Mouse (Mus musculus): Measurements from ENCODE around the gene Maea. TPM values are rescaled to one million over a fixed set of nuclear protein-coding genes. Genes with fewer than 3 reads are reported as not detected.
A peak's percentile ranks its signal among the peaks of the same experiment; 100 is the strongest.
"Not testable (repeated sequence)": the region's sequence is repeated elsewhere in the genome, so short reads cannot be mapped to it uniquely, and the experiment has no call there.

The Maea gene
- polyA plus RNA-seq, 1 experiment, result 114 TPM

GRCm38 (mm10) chr5:33335977-33336360, 660 bp downstream of the Maea start:
- TF ChIP-seq POLR2A (IDR thresholded peaks at IDR 0.05; ENCODE audit: insufficient read length, low read depth) (peak; percentile 33), POLR2AphosphoS2 (IDR thresholded peaks at IDR 0.05; ENCODE audit: insufficient read length, low read depth) (no peak)
- Histone ChIP-seq H3K27me3 (ENCODE audit: control insufficient read depth, insufficient read depth, insufficient read length) (no peaks in the 10 kb centered on the region), H3K4me2 (ENCODE audit: low read depth) (peak overlapping the region; percentile 79), H3K36me3 (ENCODE audit: control insufficient read depth, insufficient read depth) (peaks cover 4% of the 10 kb centered on the region), H3K4me3 (peak overlapping the region; percentile 72), H3K79me2 (ENCODE audit: control insufficient read depth, insufficient read depth) (peaks cover 53% of the 10 kb centered on the region), H3ac (ENCODE audit: control insufficient read depth, insufficient read length) (peak overlapping the region; percentile 97)

GRCm38 (mm10) chr5:33337206-33337605, 1.9 kb downstream of the Maea start:
- Histone ChIP-seq H3K27me3 (ENCODE audit: control insufficient read depth, insufficient read depth, insufficient read length) (no peaks in the 10 kb centered on the region), H3K36me3 (ENCODE audit: control insufficient read depth, insufficient read depth) (peaks cover 4% of the 10 kb centered on the region), H3ac (ENCODE audit: control insufficient read depth, insufficient read length) (peak overlapping the region; percentile 97), H3K4me3 (peak overlapping the region; percentile 72), H3K79me2 (ENCODE audit: control insufficient read depth, insufficient read depth) (peaks cover 65% of the 10 kb centered on the region), H3K4me2 (ENCODE audit: low read depth) (peak overlapping the region; percentile 79)
- TF ChIP-seq SRF (IDR thresholded peaks at IDR 0.05; ENCODE audit: control insufficient read depth, insufficient read length, low read depth), result no peak
- no peak for TF ChIP-seq USF1 (IDR thresholded peaks at IDR 0.05; ENCODE audit: low read depth)
- no peak for TF ChIP-seq CEBPB (IDR thresholded peaks at IDR 0.05; ENCODE audit: insufficient read depth, poor library complexity, severe bottlenecking)
- no peak for TF ChIP-seq REST (IDR thresholded peaks at IDR 0.05; ENCODE audit: insufficient read depth, insufficient read length)
- TF ChIP-seq E2F4 (IDR thresholded peaks at IDR 0.05; ENCODE audit: insufficient read depth), result no peak
- no peak for TF ChIP-seq MYOG (IDR thresholded peaks at IDR 0.05; ENCODE audit: control insufficient read depth in 1 of 3, insufficient read depth in 1 of 3, insufficient read length in 2 of 3, low read depth in 2 of 3)

DNA sequence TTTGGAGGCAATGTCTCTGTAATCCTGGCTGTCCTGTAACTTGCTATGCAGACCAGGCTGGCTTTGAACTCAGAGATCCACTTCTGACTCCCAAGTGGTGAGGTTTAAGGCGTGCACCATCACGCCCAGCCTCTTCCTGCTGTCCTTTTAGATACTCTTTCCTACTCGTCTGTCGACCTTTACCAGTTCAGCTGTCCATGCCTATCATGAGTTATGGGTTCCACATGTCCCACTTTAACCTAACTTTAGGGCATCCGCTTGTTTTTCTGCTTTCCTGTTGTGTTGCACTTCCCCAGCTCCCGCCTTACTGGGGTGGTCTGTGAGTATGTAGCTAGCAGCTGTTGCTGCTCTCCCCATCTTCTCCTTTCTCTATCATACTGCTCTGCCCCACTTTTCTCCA, 5.9 kb downstream of the Maea start:
- Histone ChIP-seq H3K4me3 (no peak overlapping the region), H3K79me2 (ENCODE audit: control insufficient read depth, insufficient read depth) (peaks cover 100% of the 10 kb centered on the region), H3K27me3 (ENCODE audit: control insufficient read depth, insufficient read depth, insufficient read length) (no peaks in the 10 kb centered on the region), H3K4me2 (ENCODE audit: low read depth) (no peak overlapping the region), H3ac (ENCODE audit: control insufficient read depth, insufficient read length) (no peak overlapping the region), H3K36me3 (ENCODE audit: control insufficient read depth, insufficient read depth) (peaks cover 8% of the 10 kb centered on the region)
- TF ChIP-seq POLR2AphosphoS2 (IDR thresholded peaks at IDR 0.05; ENCODE audit: insufficient read length, low read depth) (no peak), POLR2A (IDR thresholded peaks at IDR 0.05; ENCODE audit: insufficient read length, low read depth) (no peak), SRF (IDR thresholded peaks at IDR 0.05; ENCODE audit: control insufficient read depth, insufficient read length, low read depth) (no peak), MYOD1 (IDR thresholded peaks at IDR 0.05; ENCODE audit: control insufficient read depth in 1 of 3, insufficient read length in 2 of 3, low read depth in 2 of 3) (peak in 2 of 3 experiments; percentile 49 to 57)

DNA sequence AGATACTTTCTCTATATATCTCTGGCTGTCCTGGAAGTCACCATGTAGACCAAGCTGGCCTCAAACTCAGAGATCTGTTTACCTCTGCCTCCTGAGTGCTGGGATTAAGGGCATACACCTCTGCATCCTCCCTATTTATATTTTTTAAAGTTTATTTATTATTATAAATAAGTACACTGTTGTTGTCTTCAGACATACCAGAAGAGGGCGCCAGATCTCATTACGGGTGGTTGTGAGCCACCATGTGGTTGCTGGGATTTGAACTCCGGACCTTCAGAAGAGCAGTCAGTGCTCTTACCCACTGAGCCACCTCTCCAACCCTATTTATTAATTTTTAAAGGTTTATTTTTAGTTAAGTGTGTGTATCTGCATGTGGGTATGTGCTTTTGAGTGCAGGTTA, 6.9 kb downstream of the Maea start:
- not testable (repeated sequence) for H3ac ChIP-seq (ENCODE audit: control insufficient read depth, insufficient read length); H3K27me3 ChIP-seq (ENCODE audit: control insufficient read depth, insufficient read depth, insufficient read length); H3K4me2 ChIP-seq (ENCODE audit: low read depth); H3K4me3 ChIP-seq; H3K36me3 ChIP-seq (ENCODE audit: control insufficient read depth, insufficient read depth)
- H3K79me2 ChIP-seq (ENCODE audit: control insufficient read depth, insufficient read depth), result peaks cover 100% of the 10 kb centered on the region

DNA sequence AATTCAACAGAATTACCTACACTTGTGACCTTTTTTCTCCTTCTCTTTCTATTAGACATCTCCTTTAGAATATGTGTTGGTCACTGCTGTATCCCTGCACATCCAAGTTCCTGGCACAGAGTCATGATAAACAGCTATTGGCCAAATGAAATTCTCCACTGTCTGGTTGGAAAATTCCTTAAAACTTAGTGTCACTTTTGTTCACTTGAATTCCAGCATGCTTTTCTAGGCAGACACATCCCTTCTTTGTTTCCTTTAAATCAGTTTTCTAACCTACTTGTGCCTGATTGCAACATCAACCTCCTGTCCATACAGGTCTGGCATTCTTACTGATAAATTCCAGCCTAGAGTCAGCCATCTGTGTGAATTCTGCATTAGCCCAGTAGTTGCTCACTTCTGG, 7.5 kb downstream of the Maea start:
- peaks cover 100% of the 10 kb centered on the region for H3K79me2 ChIP-seq (ENCODE audit: control insufficient read depth, insufficient read depth)
- H3K27me3 ChIP-seq (ENCODE audit: control insufficient read depth, insufficient read depth, insufficient read length), result no peaks in the 10 kb centered on the region
- no peak overlapping the region for H3K4me3 ChIP-seq
- H3K4me2 ChIP-seq (ENCODE audit: low read depth), result no peak overlapping the region
- no peak overlapping the region for H3ac ChIP-seq (ENCODE audit: control insufficient read depth, insufficient read length)
- TF ChIP-seq MYOG (IDR thresholded peaks at IDR 0.05; ENCODE audit: control insufficient read depth in 1 of 3, insufficient read depth in 1 of 3, insufficient read length in 2 of 3, low read depth in 2 of 3), result no peak
- TF ChIP-seq E2F4 (IDR thresholded peaks at IDR 0.05; ENCODE audit: insufficient read depth), result no peak
- peak; percentile 27; the same call in 1 of the 2 replicates for TF ChIP-seq CEBPB (IDR thresholded peaks at IDR 0.05; ENCODE audit: insufficient read depth, poor library complexity, severe bottlenecking)
- TF ChIP-seq POLR2AphosphoS2 (IDR thresholded peaks at IDR 0.05; ENCODE audit: insufficient read length, low read depth), result no peak
- no peak for TF ChIP-seq SRF (IDR thresholded peaks at IDR 0.05; ENCODE audit: control insufficient read depth, insufficient read length, low read depth)
- no peak for TF ChIP-seq USF1 (IDR thresholded peaks at IDR 0.05; ENCODE audit: low read depth)
- TF ChIP-seq TCF3 (IDR thresholded peaks at IDR 0.05; ENCODE audit: insufficient read length, low read depth), result no peak
- no peak for TF ChIP-seq TCF12 (IDR thresholded peaks at IDR 0.05; ENCODE audit: insufficient read depth, poor library complexity, severe bottlenecking)
- no peak for TF ChIP-seq REST (IDR thresholded peaks at IDR 0.05; ENCODE audit: insufficient read depth, insufficient read length)
- H3K36me3 ChIP-seq (ENCODE audit: control insufficient read depth, insufficient read depth), result peaks cover 8% of the 10 kb centered on the region

GRCm38 (mm10) chr5:33343571-33343970, 8.3 kb downstream of the Maea start:
- TF ChIP-seq POLR2AphosphoS2 (IDR thresholded peaks at IDR 0.05; ENCODE audit: insufficient read length, low read depth) (no peak), REST (IDR thresholded peaks at IDR 0.05; ENCODE audit: insufficient read depth, insufficient read length) (no peak), TCF3 (IDR thresholded peaks at IDR 0.05; ENCODE audit: insufficient read length, low read depth) (no peak), POLR2A (IDR thresholded peaks at IDR 0.05; ENCODE audit: insufficient read length, low read depth) (no peak), E2F4 (IDR thresholded peaks at IDR 0.05; ENCODE audit: insufficient read depth) (no peak), MYOD1 (IDR thresholded peaks at IDR 0.05; ENCODE audit: control insufficient read depth in 1 of 3, insufficient read length in 2 of 3, low read depth in 2 of 3) (no peak), MYOG (IDR thresholded peaks at IDR 0.05; ENCODE audit: control insufficient read depth in 1 of 3, insufficient read depth in 1 of 3, insufficient read length in 2 of 3, low read depth in 2 of 3) (no peak), CEBPB (IDR thresholded peaks at IDR 0.05; ENCODE audit: insufficient read depth, poor library complexity, severe bottlenecking) (no peak), MAX (IDR thresholded peaks at IDR 0.05; ENCODE audit: low read depth) (no peak), SRF (IDR thresholded peaks at IDR 0.05; ENCODE audit: control insufficient read depth, insufficient read length, low read depth) (no peak), USF1 (IDR thresholded peaks at IDR 0.05; ENCODE audit: low read depth) (no peak), TCF12 (IDR thresholded peaks at IDR 0.05; ENCODE audit: insufficient read depth, poor library complexity, severe bottlenecking) (no peak)
- no peak overlapping the region for H3ac ChIP-seq (ENCODE audit: control insufficient read depth, insufficient read length)
- H3K79me2 ChIP-seq (ENCODE audit: control insufficient read depth, insufficient read depth), result peaks cover 100% of the 10 kb centered on the region
- H3K36me3 ChIP-seq (ENCODE audit: control insufficient read depth, insufficient read depth), result peaks cover 4% of the 10 kb centered on the region
- H3K4me3 ChIP-seq, result no peak overlapping the region
- H3K27me3 ChIP-seq (ENCODE audit: control insufficient read depth, insufficient read depth, insufficient read length), result no peaks in the 10 kb centered on the region
- no peak overlapping the region for H3K4me2 ChIP-seq (ENCODE audit: low read depth)
